Mouse (Mus musculus): Measurements from ENCODE around the gene Cant1.
A peak's percentile ranks its signal among the peaks of the same experiment; 100 is the strongest.

The Cant1 gene

DNA sequence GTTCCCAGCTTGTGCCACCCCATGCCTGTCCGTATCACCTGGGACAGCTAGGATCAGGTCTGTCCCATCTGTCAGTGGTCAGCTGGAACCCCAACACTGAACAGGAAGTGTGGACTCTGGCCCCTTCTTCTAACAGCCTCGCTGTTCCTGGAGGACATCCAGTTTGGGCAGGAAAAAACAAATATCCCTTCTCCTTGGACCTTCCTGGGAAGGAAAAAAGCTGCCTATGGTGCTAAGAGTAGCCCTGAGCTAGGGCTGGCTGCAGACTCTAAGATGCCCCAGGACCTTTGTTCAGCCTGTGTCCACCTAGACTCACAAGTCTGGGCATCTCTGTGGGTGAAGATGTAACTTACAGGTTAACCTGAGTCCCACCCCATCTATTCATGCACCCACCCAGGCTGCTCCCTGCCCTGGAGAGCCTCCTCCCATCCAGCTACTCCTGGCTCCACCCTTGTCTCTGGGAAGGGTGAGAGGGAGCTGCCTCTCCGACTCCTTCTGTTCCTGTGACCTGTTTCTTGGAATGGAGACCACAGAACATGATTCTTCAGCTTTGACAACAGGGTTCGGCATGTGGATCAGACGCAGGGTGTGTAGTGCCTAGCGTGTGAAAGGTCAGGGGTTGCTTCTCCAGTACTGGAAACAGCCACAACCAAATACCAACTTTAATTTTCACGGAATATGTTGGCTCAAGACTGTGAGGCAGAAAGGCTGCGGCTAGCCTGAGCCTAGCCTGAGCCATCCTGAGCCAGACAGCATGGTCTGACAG is 10.2 kb upstream of the Cant1 start:
- no peak for DNase-seq

GRCm38 (mm10) chr11:118428460-118428868 is 9.6 kb upstream of the Cant1 start:
- no peak for DNase-seq

GRCm38 (mm10) chr11:118427986-118428385 is 9.1 kb upstream of the Cant1 start, which contains the start of gene C1qtnf1:
TSS of gene C1qtnf1 (plus strand) at chr11:118428203.
- DNase-seq = no peak

GRCm38 (mm10) chr11:118427266-118427779 is 8.4 kb upstream of the Cant1 start:
- DNase-seq = no peak

GRCm38 (mm10) chr11:118426765-118427164 is 7.9 kb upstream of the Cant1 start:
- no peak for DNase-seq

GRCm38 (mm10) chr11:118424621-118425335 is 5.9 kb upstream of the Cant1 start:
- no peak for DNase-seq

GRCm38 (mm10) chr11:118423266-118423971 is 4.5 kb upstream of the Cant1 start:
- DNase-seq = peak; percentile 77 to 78

DNA sequence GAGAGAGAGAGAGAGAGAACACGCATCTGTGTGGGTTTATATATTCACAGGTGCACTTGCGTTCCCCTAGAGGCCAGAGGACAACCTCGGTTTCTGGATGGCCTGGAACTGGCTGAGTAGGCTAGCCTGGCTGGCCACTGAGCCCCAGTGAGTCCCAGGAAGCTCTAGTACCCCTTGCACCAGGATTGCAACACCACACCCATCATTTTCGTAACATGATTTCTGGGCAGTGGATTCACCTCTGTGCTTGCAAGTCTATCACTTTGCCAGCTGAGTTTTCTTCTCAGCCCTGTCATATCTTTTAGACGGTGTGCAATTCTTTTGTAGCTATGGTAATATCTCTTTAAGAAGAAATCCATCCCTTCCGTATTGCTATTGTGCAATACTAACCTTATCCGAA is 1.4 kb upstream of the Cant1 start:
- DNase-seq = no peak

DNA sequence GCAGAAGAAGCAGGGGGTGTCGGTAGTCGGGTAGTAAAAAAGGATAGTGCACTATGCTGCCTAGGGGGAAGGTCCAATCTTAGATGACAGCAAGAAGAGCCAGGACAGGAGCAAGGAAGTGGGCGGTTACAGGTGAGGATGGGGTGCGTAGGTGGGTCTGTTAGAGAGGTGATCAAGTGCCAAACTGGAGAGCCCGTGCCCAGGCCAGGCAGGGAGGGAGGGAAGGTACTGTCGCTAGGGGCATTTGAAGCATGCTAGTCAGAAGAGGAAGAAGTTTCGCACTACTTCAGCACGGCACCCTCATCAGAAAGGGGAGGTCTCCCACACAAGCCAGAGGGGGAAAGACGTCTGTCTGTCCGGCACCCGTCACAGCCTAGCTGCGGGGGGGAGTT is 448 bp downstream of the Cant1 start:
- DNase-seq = no peak

DNA sequence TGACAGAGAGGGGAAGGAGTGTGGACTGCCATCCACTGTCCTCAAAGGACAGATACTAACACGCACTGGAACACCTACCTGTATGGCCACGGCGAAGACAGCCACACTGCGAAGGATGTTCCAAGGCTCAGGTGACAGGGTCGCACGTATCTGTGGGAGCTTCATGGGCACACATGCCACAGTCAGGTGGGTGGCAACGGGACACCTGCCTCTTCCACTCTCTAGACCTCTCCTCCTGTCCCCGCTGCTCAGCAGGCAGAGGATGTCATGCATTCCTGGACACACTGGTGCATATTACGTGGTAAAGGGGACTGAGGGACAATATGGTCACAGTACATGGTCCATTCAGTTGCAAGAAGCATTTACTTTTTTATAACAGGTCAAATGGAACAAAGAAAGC is 1.4 kb downstream of the Cant1 start:
- no peak for DNase-seq

DNA sequence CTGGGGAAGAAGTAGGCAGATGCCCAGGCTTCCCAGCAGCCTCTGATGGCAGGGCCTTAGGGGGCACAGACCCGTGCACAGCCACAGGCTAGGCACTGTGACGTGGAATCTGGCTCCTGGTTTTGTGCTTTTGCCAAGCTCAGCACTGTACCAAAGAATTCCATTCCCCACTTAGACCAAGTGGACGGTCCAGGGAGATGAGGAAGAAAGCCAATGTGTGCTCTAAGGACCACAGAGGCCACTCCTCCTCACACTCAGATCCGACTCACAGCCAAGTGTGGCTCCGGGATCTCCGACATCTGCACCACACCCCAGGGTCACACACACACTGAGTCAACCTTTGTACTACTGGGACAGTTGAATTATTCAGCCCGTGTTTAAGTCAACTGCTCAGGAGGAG is 2.8 kb downstream of the Cant1 start:
- DNase-seq = no peak

- no peak for DNase-seq
Measured at GRCm38 (mm10) chr11:118415630-118416029, 3.3 kb downstream of the Cant1 start.

DNA sequence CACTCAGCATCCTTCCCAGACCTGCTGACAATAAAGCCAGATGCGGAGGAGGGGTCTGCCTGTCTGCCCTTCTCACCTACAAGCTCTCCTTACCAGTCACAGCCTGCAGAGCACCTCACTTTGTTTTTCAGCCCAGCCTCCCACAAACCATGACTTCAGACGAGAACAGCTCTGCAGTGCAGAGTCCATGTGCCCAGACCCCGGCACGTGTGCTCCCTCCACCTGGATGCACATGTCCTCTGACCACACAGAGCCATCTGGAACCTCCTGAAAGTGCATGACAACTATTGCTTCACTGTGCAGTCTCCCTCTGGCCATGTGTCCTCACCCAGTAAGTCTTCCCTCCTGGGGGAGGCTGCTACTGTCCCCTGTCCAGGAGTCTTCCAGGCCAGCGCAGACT is 4.6 kb downstream of the Cant1 start:
- DNase-seq = no peak

GRCm38 (mm10) chr11:118413055-118413454 is 5.8 kb downstream of the Cant1 start:
- no peak for DNase-seq

DNA sequence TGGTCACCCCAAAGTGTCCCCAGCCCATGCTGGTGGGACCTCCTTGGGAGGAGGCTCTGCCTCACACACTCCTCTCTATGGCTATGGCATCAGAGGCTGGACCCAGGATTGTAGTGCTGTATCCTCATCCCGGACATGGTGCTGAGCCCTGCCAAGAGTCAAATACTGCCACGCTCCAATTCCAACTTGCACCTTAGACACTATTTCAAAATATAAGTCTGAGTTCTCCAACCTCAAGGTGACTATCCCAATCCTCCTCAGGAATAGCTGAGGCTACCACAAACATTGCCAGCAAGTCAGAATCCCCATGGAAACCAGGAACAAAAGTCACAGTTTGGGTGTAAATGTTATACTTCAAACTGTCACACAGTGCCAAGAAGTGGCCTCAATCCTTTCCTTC is 6.3 kb downstream of the Cant1 start:
- DNase-seq = no peak

- DNase-seq = no peak
Measured at GRCm38 (mm10) chr11:118411271-118411670, 7.6 kb downstream of the Cant1 start.

DNA sequence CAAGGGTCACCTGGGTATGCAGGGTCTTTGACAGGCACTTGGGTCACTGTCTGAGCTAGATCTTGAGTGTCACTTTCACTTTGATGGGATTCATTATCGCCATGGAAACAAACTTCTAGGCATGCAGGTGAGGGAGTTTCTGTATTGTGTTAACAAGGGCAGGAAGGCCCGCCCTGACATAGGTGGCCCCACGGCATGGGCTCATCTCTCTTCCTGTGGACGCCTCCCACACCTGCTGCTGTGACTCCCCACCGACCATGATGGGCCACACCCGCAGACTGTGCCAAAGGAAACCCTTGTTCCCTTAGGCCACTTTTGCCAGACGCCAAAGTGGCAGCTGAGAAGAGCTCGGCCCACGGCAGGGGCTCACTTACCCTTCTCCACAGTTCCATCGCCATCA is 8.4 kb downstream of the Cant1 start:
- DNase-seq = no peak

GRCm38 (mm10) chr11:118410073-118410444 is 8.8 kb downstream of the Cant1 start:
- DNase-seq = no peak

DNA sequence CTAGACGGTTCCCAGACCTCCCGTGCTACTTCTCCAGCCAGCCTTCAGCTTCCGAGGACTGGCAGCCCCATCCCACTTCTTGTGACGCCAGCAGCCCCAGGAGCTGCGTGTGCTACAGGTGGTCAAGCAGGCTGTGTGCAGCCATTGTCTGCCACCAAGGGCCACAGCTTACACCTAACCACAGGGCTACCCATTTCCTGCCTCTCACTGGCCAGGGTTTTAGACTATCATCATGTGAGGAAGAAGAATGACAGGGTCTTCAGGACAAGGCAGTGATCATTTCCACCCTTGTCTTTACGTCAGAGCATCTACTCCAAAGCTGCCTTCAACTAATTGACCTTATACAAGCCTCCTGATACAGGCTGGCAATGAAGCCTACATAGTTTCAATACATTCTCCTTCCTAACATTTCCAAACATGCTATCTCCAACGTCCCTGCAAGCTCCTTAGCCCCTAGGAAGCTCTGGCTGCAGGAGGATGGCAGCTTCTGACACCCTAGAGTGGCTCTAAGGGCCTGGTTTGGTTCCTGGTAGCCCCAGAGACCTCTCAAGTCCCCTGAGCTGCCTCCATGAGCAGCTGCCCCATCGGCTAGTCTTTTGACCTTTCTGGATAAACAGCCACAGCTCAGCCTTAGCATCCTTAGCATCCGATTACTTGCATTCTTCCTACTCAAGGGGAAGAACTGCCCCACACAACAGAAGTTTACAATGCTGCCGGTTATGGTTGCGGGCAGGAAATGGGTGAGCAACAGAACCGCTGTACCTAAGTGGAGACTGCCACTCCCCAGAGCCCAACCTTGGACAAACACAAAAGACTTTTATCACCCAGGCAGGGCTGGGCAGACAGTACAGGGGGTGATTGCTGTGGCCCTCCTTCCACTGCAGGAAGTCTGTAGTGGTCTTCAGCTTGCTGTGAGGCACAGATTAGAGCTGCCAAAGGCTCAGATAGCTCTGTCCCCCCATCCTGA is 9.5 kb downstream of the Cant1 start:
- no peak for DNase-seq

- DNase-seq = peak in 1 of 2 experiments; percentile 3
Measured at GRCm38 (mm10) chr11:118408051-118408740, 10.7 kb downstream of the Cant1 start.

DNA sequence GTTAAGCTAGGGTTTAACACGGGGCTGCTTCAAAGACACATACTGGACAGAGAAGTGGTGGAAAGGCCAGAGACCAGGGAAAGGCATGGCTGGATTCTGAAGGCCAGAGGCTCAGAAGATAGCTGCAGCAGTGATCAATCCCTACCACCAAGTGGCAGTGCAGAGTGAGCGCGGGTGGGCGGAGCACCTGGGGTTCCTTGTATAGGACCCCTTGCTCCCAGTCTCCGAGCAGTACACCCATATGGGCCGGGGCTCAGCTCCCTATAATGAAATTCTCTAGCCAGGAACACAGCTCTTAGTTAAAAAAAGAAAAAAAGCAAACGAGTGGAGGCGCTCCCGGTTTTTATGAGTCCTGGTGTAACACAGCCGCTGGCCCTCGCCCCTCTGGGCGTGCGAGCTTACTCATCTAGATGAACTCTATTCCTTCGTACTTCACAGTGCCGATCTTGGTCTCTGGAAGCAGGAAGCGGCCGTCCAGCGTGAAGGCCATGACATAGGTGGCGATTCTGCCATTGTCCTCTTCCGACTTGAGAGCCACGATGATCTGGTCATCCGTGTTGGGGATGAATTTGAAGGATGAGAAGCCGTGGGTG is 11.5 kb downstream of the Cant1 start:
- DNase-seq = peak in 1 of 2 experiments; percentile 32
